Mouse (Mus musculus): Measurements from ENCODE around the gene Heatr9. TPM values are rescaled to one million over a fixed set of nuclear protein-coding genes. Genes with fewer than 3 reads are reported as not detected.

The Heatr9 gene
- polyA plus RNA-seq, 1 experiment from 2014 or later = not detected

- H3K27ac ChIP-seq = no peak overlapping the region
- ATAC-seq (ENCODE audit: low FRiP score) = no peak
- H3K9me3 ChIP-seq (replicated peaks) = no peaks in the 10 kb centered on the region
- H3K36me3 ChIP-seq = no peaks in the 10 kb centered on the region
- no peaks in the 10 kb centered on the region for H3K27me3 ChIP-seq
- no peak overlapping the region for H3K4me3 ChIP-seq
- H3K9ac ChIP-seq = no peak overlapping the region
- H3K4me2 ChIP-seq (replicated peaks) = no peak overlapping the region
- 74% methylated on average over 6 of the region's 6 CpGs for WGBS
- H3K4me1 ChIP-seq = no peaks in the 10 kb centered on the region
These were observed 3.6 kb downstream of the Heatr9 start for GRCm38 (mm10) chr11:83518371-83518770.

GRCm38 (mm10) chr11:83517153-83517552 lies 4.8 kb downstream of the Heatr9 start:
- H3K9me3 ChIP-seq (replicated peaks) = no peaks in the 10 kb centered on the region
- H3K4me2 ChIP-seq (replicated peaks) = no peak overlapping the region
- H3K27me3 ChIP-seq = no peaks in the 10 kb centered on the region
- no peak overlapping the region for H3K9ac ChIP-seq
- H3K4me1 ChIP-seq = no peaks in the 10 kb centered on the region
- H3K27ac ChIP-seq = no peak overlapping the region
- ATAC-seq (ENCODE audit: low FRiP score) = no peak
- H3K4me3 ChIP-seq = no peak overlapping the region
- H3K36me3 ChIP-seq = no peaks in the 10 kb centered on the region

GRCm38 (mm10) chr11:83509521-83509920 lies 12.5 kb downstream of the Heatr9 start:
- Histone ChIP-seq H3K36me3 (peaks cover 31% of the 10 kb centered on the region), H3K27me3 (no peaks in the 10 kb centered on the region), H3K27ac (no peak overlapping the region), H3K4me2 (replicated peaks) (no peak overlapping the region), H3K9me3 (replicated peaks) (no peaks in the 10 kb centered on the region), H3K4me1 (no peaks in the 10 kb centered on the region), H3K4me3 (no peak overlapping the region), H3K9ac (no peak overlapping the region)
- no peak for ATAC-seq (ENCODE audit: low FRiP score)

- H3K36me3 ChIP-seq = peaks cover 64% of the 10 kb centered on the region
These were observed 17.7 kb downstream of the Heatr9 start for GRCm38 (mm10) chr11:83504308-83504707.

GRCm38 (mm10) chr11:83495571-83495970 lies 26.4 kb downstream of the Heatr9 start:
- no peak overlapping the region for H3K27ac ChIP-seq
- H3K27me3 ChIP-seq = no peaks in the 10 kb centered on the region
- H3K9ac ChIP-seq = no peak overlapping the region
- 71% methylated on average over 2 of the region's 2 CpGs for WGBS
- H3K4me1 ChIP-seq = no peaks in the 10 kb centered on the region
- no peak overlapping the region for H3K4me3 ChIP-seq
- no peak for ATAC-seq (ENCODE audit: low FRiP score)
- H3K9me3 ChIP-seq (replicated peaks) = no peaks in the 10 kb centered on the region
- H3K4me2 ChIP-seq (replicated peaks) = no peak overlapping the region
- H3K36me3 ChIP-seq = peaks cover 14% of the 10 kb centered on the region

More at GRCm38 (mm10) chr11:83504308-83504707, 17.7 kb downstream of the Heatr9 start:
- Histone ChIP-seq H3K27ac (no peak overlapping the region), H3K4me1 (no peaks in the 10 kb centered on the region), H3K4me2 (replicated peaks) (no peak overlapping the region), H3K9me3 (replicated peaks) (no peaks in the 10 kb centered on the region), H3K27me3 (no peaks in the 10 kb centered on the region), H3K9ac (no peak overlapping the region), H3K4me3 (no peak overlapping the region)
- WGBS = 93% methylated on average over 5 of the region's 5 CpGs
- ATAC-seq (ENCODE audit: low FRiP score) = no peak

GRCm38 (mm10) chr11:83491488-83491887 lies 30.5 kb downstream of the Heatr9 start:
- H3K36me3 ChIP-seq = peaks cover 27% of the 10 kb centered on the region
- no peak for ATAC-seq (ENCODE audit: low FRiP score)

GRCm38 (mm10) chr11:83473235-83474016 lies 48.5 kb downstream of the Heatr9 start:
- H3K9me3 ChIP-seq (replicated peaks) = no peaks in the 10 kb centered on the region
- H3K4me2 ChIP-seq (replicated peaks) = peak overlapping the region; percentile 91
- under 1% methylated on average over 37 of the region's 52 CpGs for WGBS
- peak overlapping the region; percentile 96 for H3K27ac ChIP-seq
- H3K4me3 ChIP-seq = peak overlapping the region; percentile 83
- peaks cover 15% of the 10 kb centered on the region for H3K4me1 ChIP-seq
- peak; percentile 83 for ATAC-seq (ENCODE audit: low FRiP score)
- peak overlapping the region; percentile 91 for H3K9ac ChIP-seq
- H3K27me3 ChIP-seq = peaks cover 7% of the 10 kb centered on the region
- H3K36me3 ChIP-seq = peaks cover 5% of the 10 kb centered on the region; the same call in 1 of the 2 replicates

More at GRCm38 (mm10) chr11:83491488-83491887, 30.5 kb downstream of the Heatr9 start:
- 87% methylated on average over 4 of the region's 4 CpGs for WGBS
- Histone ChIP-seq H3K4me3 (no peak overlapping the region), H3K27me3 (no peaks in the 10 kb centered on the region), H3K4me2 (replicated peaks) (no peak overlapping the region), H3K9me3 (replicated peaks) (no peaks in the 10 kb centered on the region), H3K4me1 (no peaks in the 10 kb centered on the region), H3K27ac (no peak overlapping the region), H3K9ac (no peak overlapping the region)

- ATAC-seq (ENCODE audit: low FRiP score) = peak; percentile 98
- H3K4me2 ChIP-seq (replicated peaks) = peak within 1 kb of the TSS; percentile 91
These were observed 49.4 kb downstream of the Heatr9 start, which contains the start of gene Taf15 for GRCm38 (mm10) chr11:83472324-83473234. Gene Taf15, plus strand, starts transcription at chr11:83473086.

GRCm38 (mm10) chr11:83471766-83472165 lies 50.2 kb downstream of the Heatr9 start:
- Histone ChIP-seq H3K9me3 (replicated peaks) (no peaks in the 10 kb centered on the region), H3K9ac (no peak overlapping the region), H3K4me2 (replicated peaks) (peak overlapping the region; percentile 52), H3K4me1 (peaks cover 19% of the 10 kb centered on the region), H3K4me3 (0 out of 2 replicates have a peak overlapping the region, but pooled peaks have one; percentile 83), H3K36me3 (no peaks in the 10 kb centered on the region), H3K27me3 (peaks cover 7% of the 10 kb centered on the region), H3K27ac (no peak overlapping the region)
- no peak for ATAC-seq (ENCODE audit: low FRiP score)
- 91% methylated on average over 2 of the region's 2 CpGs for WGBS

More at GRCm38 (mm10) chr11:83472324-83473234, 49.4 kb downstream of the Heatr9 start, which contains the start of gene Taf15:
- peak within 1 kb of the TSS; percentile 96 for H3K27ac ChIP-seq
- peak within 1 kb of the TSS; percentile 91 for H3K9ac ChIP-seq
- WGBS = 1% methylated on average over 54 of the region's 66 CpGs
- H3K4me1 ChIP-seq = peaks cover 15% of the 10 kb centered on the region
- H3K9me3 ChIP-seq (replicated peaks) = no peaks in the 10 kb centered on the region
- peaks cover 7% of the 10 kb centered on the region for H3K27me3 ChIP-seq
- 0 out of 2 replicates have a peak, but pooled peaks cover 1% of the 10 kb centered on the region for H3K36me3 ChIP-seq
- H3K4me3 ChIP-seq = peak within 1 kb of the TSS; percentile 83

GRCm38 (mm10) chr11:83468765-83469164 lies 53.2 kb downstream of the Heatr9 start:
- Histone ChIP-seq H3K36me3 (no peaks in the 10 kb centered on the region), H3K27ac (no peak overlapping the region), H3K4me3 (no peak overlapping the region), H3K9ac (no peak overlapping the region), H3K4me1 (peaks cover 7% of the 10 kb centered on the region), H3K27me3 (peaks cover 27% of the 10 kb centered on the region), H3K4me2 (replicated peaks) (no peak overlapping the region), H3K9me3 (replicated peaks) (no peaks in the 10 kb centered on the region)
- no peak for ATAC-seq (ENCODE audit: low FRiP score)
- WGBS = 92% methylated on average over 3 of the region's 3 CpGs

- Histone ChIP-seq H3K9ac (no peak overlapping the region), H3K36me3 (no peaks in the 10 kb centered on the region), H3K4me2 (replicated peaks) (no peak overlapping the region), H3K4me1 (peaks cover 17% of the 10 kb centered on the region), H3K27ac (no peak overlapping the region), H3K4me3 (no peak overlapping the region), H3K27me3 (peaks cover 42% of the 10 kb centered on the region), H3K9me3 (replicated peaks) (no peaks in the 10 kb centered on the region)
- no peak for ATAC-seq (ENCODE audit: low FRiP score)
- 64% methylated on average over 11 of the region's 11 CpGs for WGBS
These were observed 54.8 kb downstream of the Heatr9 start for GRCm38 (mm10) chr11:83467120-83467652.

- peaks cover 50% of the 10 kb centered on the region for H3K27me3 ChIP-seq
- H3K9me3 ChIP-seq (replicated peaks) = no peaks in the 10 kb centered on the region
- no peak overlapping the region for H3K27ac ChIP-seq
- H3K4me3 ChIP-seq = no peak overlapping the region
- no peaks in the 10 kb centered on the region for H3K36me3 ChIP-seq
- no peak for ATAC-seq (ENCODE audit: low FRiP score)
- WGBS = 35% methylated on average over 2 of the region's 2 CpGs
- peaks cover 16% of the 10 kb centered on the region for H3K4me1 ChIP-seq
- no peak overlapping the region for H3K4me2 ChIP-seq (replicated peaks)
- no peak overlapping the region for H3K9ac ChIP-seq
These were observed 56.0 kb downstream of the Heatr9 start for GRCm38 (mm10) chr11:83465976-83466375.

Measured in hindbrain, embryonic 12.5 days (tissue).